Mouse (Mus musculus) erythroblast, embryonic 14.5 days (primary cell): ENCODE results near the gene Cdk6.

Source experiments
- GATA1 ChIP-seq: IDR thresholded peaks from 2 replicates; pipeline ENCODE4 v1.6.1; 2012; ENCODE audit warnings: low read length, inconsistent platforms, mixed read lengths
- TAL1 ChIP-seq: IDR thresholded peaks from 3 replicates; pipeline ENCODE4 v1.6.1; 2012; ENCODE audit warnings: low read length, inconsistent platforms, mixed read lengths

DNA sequence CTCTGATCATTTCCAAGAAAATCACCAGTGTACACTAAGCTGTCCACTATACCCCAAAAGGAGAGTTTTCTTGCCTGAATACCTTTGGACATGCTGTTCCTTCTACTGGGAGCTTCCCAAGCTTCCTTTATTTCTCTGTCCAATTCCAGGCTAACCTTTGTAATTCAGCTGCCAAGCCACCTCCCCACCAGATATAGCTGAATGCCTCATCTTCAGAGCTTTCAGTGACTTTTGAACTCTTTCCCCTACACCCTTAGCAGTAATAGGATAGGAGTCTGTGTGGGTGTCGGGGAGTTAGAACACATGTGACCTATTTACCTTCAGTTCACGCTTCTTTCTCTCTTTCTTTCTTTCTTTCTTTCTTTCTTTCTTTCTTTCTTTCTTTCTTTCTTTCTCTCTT lies 34.9 kb downstream of the Cdk6 start:
- TF ChIP-seq GATA1, result no peak
- TF ChIP-seq TAL1, result no peak
